Mouse (Mus musculus) lung, postnatal 0 days (tissue): ENCODE data around the gene Birc3.

Experiments used
- CTCF ChIP-seq: IDR thresholded peaks from 2 replicates; pipeline ENCODE4 v1.5.1; 2016; ENCODE audit warnings: antibody characterized with exemption, mild to moderate bottlenecking
- EP300 ChIP-seq: IDR thresholded peaks from 2 replicates; pipeline ENCODE4 v1.6.1; 2016; ENCODE audit warnings: antibody characterized with exemption, mild to moderate bottlenecking, control low read depth

GRCm38 (mm10) chr9:7871316-7872043 lies 1.5 kb downstream of the Birc3 start:
- TF ChIP-seq CTCF (no peak), EP300 (no peak)
